Mouse (Mus musculus) cerebellum, adult 2 months (tissue): ENCODE data around the gene Eras. TPM values are rescaled to one million over a fixed set of nuclear protein-coding genes. Genes with fewer than 3 reads are reported as not detected.

Experiments
- DNase-seq, 2 experiments: peaks; one replicate each; pipeline ENCODE4 v3.0.0; 2021
- H3K27ac ChIP-seq: fragments of 200-500 bp; 2 replicates; pipeline ENCODE4 v1.5.1; 2012; ENCODE audit warnings: low read length, control low read depth, inconsistent platforms; ENCODE audit not compliant: insufficient read depth
- H3K27me3 ChIP-seq: fragments of 200-500 bp; 2 replicates; pipeline ENCODE4 v1.6.1; 2012; ENCODE audit warnings: inconsistent platforms, mild to moderate bottlenecking, low read length, moderate library complexity; ENCODE audit not compliant: control insufficient read depth, insufficient read depth
- H3K4me1 ChIP-seq: fragments of 200-500 bp; 2 replicates; pipeline ENCODE4 v1.6.1; 2011; ENCODE audit warnings: low read length; ENCODE audit not compliant: control insufficient read depth, insufficient read depth
- H3K4me3 ChIP-seq: fragments of 200-500 bp; replicated peaks from 2 replicates; pipeline ENCODE3; 2011; ENCODE audit warnings: mild to moderate bottlenecking, low read depth, low read length, control low read depth; ENCODE audit not compliant: insufficient read depth
- CTCF ChIP-seq: fragments of 200-500 bp; IDR thresholded peaks from 2 replicates; pipeline ENCODE4 v1.5.1; 2011; ENCODE audit warnings: low read depth, mild to moderate bottlenecking, control low read depth, low read length, moderate library complexity, borderline replicate concordance; ENCODE audit not compliant: insufficient read depth
- POLR2A ChIP-seq: fragments of 200-500 bp; IDR thresholded peaks from 2 replicates; pipeline ENCODE4 v1.6.1; 2011; ENCODE audit warnings: low read length, control low read depth, borderline replicate concordance; ENCODE audit not compliant: insufficient read depth
- WGBS: fragments of 180-500 bp; shearing (Covaris S2); methylation state at CpG from one replicate; pipeline ENCODE4 v1.1.7; 2018; 5-methylcytosine and 5-hydroxymethylcytosine counted together
- polyA plus RNA-seq: library from polyadenylated mRNA; depleted of rRNA; stranded (reverse); fragments of >200 nt; gene quantifications from 2 replicates; pipeline ENCODE4 v1.2.3, GENCODE M21; 2012

The Eras gene
- polyA plus RNA-seq, 1 experiment: not detected

- Histone ChIP-seq H3K27me3 (no peaks in the 10 kb centered on the region), H3K27ac (no peak overlapping the region), H3K4me1 (no peaks in the 10 kb centered on the region), H3K4me3 (no peak overlapping the region)
- TF ChIP-seq POLR2A: no peak
- no peak for TF ChIP-seq CTCF
- DNase-seq: no peak
- 83% methylated on average over 9 of the region's 9 CpGs for WGBS
Measured at GRCm38 (mm10) chrX:7958868-7959267, 30.5 kb upstream of the Eras start.

GRCm38 (mm10) chrX:7950091-7950490, 21.7 kb upstream of the Eras start:
- Histone ChIP-seq H3K4me1 (no peaks in the 10 kb centered on the region), H3K27ac (no peak overlapping the region), H3K4me3 (no peak overlapping the region), H3K27me3 (no peaks in the 10 kb centered on the region)
- WGBS: 73% methylated on average over 7 of the region's 7 CpGs
- TF ChIP-seq CTCF (no peak), POLR2A (no peak)
- no peak for DNase-seq

GRCm38 (mm10) chrX:7947900-7948492, 19.6 kb upstream of the Eras start:
- peak; percentile 32; the same call in 1 of the 2 replicates for TF ChIP-seq POLR2A
- no peak for TF ChIP-seq CTCF
- H3K4me3 ChIP-seq: peak overlapping the region; percentile 94
- 7% methylated on average over 38 of the region's 38 CpGs for WGBS

GRCm38 (mm10) chrX:7947108-7947899, 18.9 kb upstream of the Eras start, which contains the start of gene Hdac6:
Gene Hdac6, minus strand, starts transcription at chrX:7947889.
- WGBS: 8% methylated on average over 36 of the region's 37 CpGs
- Histone ChIP-seq H3K4me1 (no peaks in the 10 kb centered on the region), H3K27ac (peak within 1 kb of the TSS; percentile 65; the same call in 1 of the 2 replicates), H3K27me3 (no peaks in the 10 kb centered on the region), H3K4me3 (peak within 1 kb of the TSS; percentile 94)
- DNase-seq: peak; percentile 12 to 26
- 0 out of 2 replicates have a peak, but pooled peaks have one; percentile 23 for TF ChIP-seq POLR2A
- no peak for TF ChIP-seq CTCF

More at GRCm38 (mm10) chrX:7947900-7948492, 19.6 kb upstream of the Eras start:
- Histone ChIP-seq H3K4me1 (no peaks in the 10 kb centered on the region), H3K27me3 (no peaks in the 10 kb centered on the region), H3K27ac (peak overlapping the region; percentile 65; the same call in 1 of the 2 replicates)
- peak; percentile 91 to 95 for DNase-seq

- H3K4me1 ChIP-seq: no peaks in the 10 kb centered on the region
- DNase-seq: no peak
- WGBS: 71% methylated on average over 8 of the region's 8 CpGs
- no peaks in the 10 kb centered on the region for H3K27me3 ChIP-seq
- no peak overlapping the region for H3K27ac ChIP-seq
- TF ChIP-seq POLR2A: no peak
- no peak for TF ChIP-seq CTCF
- H3K4me3 ChIP-seq: no peak overlapping the region
Measured at GRCm38 (mm10) chrX:7945618-7946017, 17.2 kb upstream of the Eras start.

- Histone ChIP-seq H3K27ac (no peak overlapping the region), H3K27me3 (no peaks in the 10 kb centered on the region), H3K4me3 (no peak overlapping the region), H3K4me1 (no peaks in the 10 kb centered on the region)
- no peak for DNase-seq
- 95% methylated on average over 6 of the region's 6 CpGs for WGBS
- TF ChIP-seq CTCF: no peak
- TF ChIP-seq POLR2A: no peak
Measured at GRCm38 (mm10) chrX:7937667-7938066, 9.3 kb upstream of the Eras start.

GRCm38 (mm10) chrX:7936874-7937273, 8.5 kb upstream of the Eras start:
- Histone ChIP-seq H3K27ac (no peak overlapping the region), H3K4me3 (no peak overlapping the region), H3K4me1 (no peaks in the 10 kb centered on the region), H3K27me3 (no peaks in the 10 kb centered on the region)
- no peak for DNase-seq
- 0 out of 2 replicates have a peak, but pooled peaks have one; percentile 17 for TF ChIP-seq CTCF
- TF ChIP-seq POLR2A: no peak
- 39% methylated on average over 10 of the region's 11 CpGs for WGBS

- Histone ChIP-seq H3K4me1 (peaks cover 3% of the 10 kb centered on the region), H3K27ac (no peak overlapping the region), H3K27me3 (no peaks in the 10 kb centered on the region), H3K4me3 (no peak overlapping the region)
- TF ChIP-seq CTCF: no peak
- TF ChIP-seq POLR2A: no peak
- WGBS: 53% methylated on average over 10 of the region's 10 CpGs
- DNase-seq: no peak
Measured at GRCm38 (mm10) chrX:7927116-7927515, 1.3 kb downstream of the Eras start.
